Mouse (Mus musculus) induced T-regulatory cell, adult 2 months (primary cell): Measurements from ENCODE around the gene Ifna15.

ENCODE experiments used
- DNase-seq: peaks from one replicate; pipeline ENCODE4 v3.0.0-alpha.2; 2012; ENCODE audit warnings: low read depth

The Ifna15 gene

DNA sequence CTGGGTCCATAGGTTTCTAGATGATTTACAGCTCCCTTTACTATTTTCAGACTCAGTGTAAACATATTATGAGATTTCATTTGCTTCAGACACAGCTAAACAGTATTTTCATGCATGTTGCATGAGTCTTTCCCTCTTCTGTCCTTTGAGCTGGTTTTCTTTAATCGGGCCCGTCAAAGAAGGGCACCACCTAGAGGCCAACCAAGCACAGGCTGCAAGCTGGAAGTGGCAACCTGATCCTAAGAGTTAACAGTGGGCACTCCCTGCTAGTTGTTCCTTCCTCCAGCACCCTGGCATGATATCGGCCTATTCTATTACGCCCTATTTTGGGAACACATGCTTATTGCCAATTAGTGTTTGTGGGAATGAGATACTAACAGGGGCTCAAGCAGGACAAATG is 43.6 kb downstream of the Ifna15 start:
- peak; percentile 47 for DNase-seq

DNA sequence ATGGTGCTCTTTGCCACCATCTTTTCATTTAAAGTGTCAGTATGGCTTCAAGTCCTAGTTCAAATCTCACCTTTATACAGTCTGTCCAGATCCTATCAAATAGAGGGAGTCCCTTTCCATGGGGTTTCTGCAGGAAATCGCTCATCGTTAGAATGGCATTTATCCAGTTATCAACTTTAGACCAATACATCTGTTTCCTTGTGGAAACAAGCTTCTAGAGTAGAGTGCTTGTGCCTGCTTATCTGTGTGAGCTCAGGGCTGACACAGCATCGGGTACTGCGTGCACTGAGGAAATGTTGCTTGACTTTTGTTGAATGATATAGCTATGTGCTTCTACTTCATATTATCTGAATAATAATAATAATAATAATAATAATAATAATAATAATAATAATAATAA is 44.3 kb downstream of the Ifna15 start:
- no peak for DNase-seq
